Mouse (Mus musculus) lung, embryonic 16.5 days (tissue): ENCODE results near the gene Adamtsl4. TPM values are rescaled to one million over a fixed set of nuclear protein-coding genes. Genes with fewer than 3 reads are reported as not detected.

Source experiments
- microRNA-seq: library from miRNA; unstranded; fragments of <30 nt; microRNA quantifications from one replicate; pipeline ENCODE4, GENCODE M21; 2016
- polyA plus RNA-seq: library from polyadenylated mRNA; unstranded; fragments of >200 nt; fragmentation: Nextera tagmentation; extraction: Ambion mirVana; gene quantifications from 2 replicates; pipeline ENCODE4 v1.2.1, GENCODE M21; 2015

The Adamtsl4 gene
- polyA plus RNA-seq, 1 experiment from 2014 or later: 5.5 TPM

Small RNA genes lying within 50 kb of the gene (microRNA-seq; reads per million reads assigned to microRNA genes)
- gene Mir7014: not detected

Other genes with a start within 250 kb of the Adamtsl4 start
- gene Ctsk, start 188.7 kb downstream of the Adamtsl4 start, polyA plus RNA-seq: 5.5 and 12.4 TPM in 2 replicates
- 25.7 and 28.1 TPM in 2 replicates for gene Ctss, start 161.1 kb downstream of the Adamtsl4 start, polyA plus RNA-seq
- not detected in 2 replicates for gene Hormad1, start 128.2 kb downstream of the Adamtsl4 start, polyA plus RNA-seq
- 34.1 and 35.1 TPM in 2 replicates for gene Golph3l, start 99.0 kb downstream of the Adamtsl4 start, polyA plus RNA-seq
- 61.6 and 65.0 TPM in 2 replicates for gene Ensa, start 62.9 kb downstream of the Adamtsl4 start, polyA plus RNA-seq
- 23.1 and 31.7 TPM in 2 replicates for gene Mcl1, start 29.1 kb downstream of the Adamtsl4 start, polyA plus RNA-seq
- 22.3 and 23.8 TPM in 2 replicates for gene Ecm1, start 51.7 kb upstream of the Adamtsl4 start, polyA plus RNA-seq
- gene Tars2, start 72.3 kb upstream of the Adamtsl4 start, polyA plus RNA-seq: 42.5 and 44.2 TPM in 2 replicates
- 21.4 and 22.1 TPM in 2 replicates for gene Rprd2, start 130.9 kb upstream of the Adamtsl4 start, polyA plus RNA-seq
- 43.5 and 48.0 TPM in 2 replicates for gene Prpf3, start 168.0 kb upstream of the Adamtsl4 start, polyA plus RNA-seq
- gene Mrps21, start 183.6 kb upstream of the Adamtsl4 start, polyA plus RNA-seq: 326 and 362 TPM in 2 replicates
- gene Ciart, start 194.3 kb upstream of the Adamtsl4 start, polyA plus RNA-seq: 5.1 and 5.6 TPM in 2 replicates
- 81.5 and 85.5 TPM in 2 replicates for gene BC028528, start 204.1 kb upstream of the Adamtsl4 start, polyA plus RNA-seq
- gene Aph1a, start 206.1 kb upstream of the Adamtsl4 start, polyA plus RNA-seq: 39.1 and 39.4 TPM in 2 replicates
- 9.2 and 13.0 TPM in 2 replicates for gene Car14, start 216.8 kb upstream of the Adamtsl4 start, polyA plus RNA-seq
- gene Anp32e, start 241.3 kb upstream of the Adamtsl4 start, polyA plus RNA-seq: 193 and 230 TPM in 2 replicates